10 mouse cellular contexts compared by ENCODE assay signal in the genomic region with DNA sequence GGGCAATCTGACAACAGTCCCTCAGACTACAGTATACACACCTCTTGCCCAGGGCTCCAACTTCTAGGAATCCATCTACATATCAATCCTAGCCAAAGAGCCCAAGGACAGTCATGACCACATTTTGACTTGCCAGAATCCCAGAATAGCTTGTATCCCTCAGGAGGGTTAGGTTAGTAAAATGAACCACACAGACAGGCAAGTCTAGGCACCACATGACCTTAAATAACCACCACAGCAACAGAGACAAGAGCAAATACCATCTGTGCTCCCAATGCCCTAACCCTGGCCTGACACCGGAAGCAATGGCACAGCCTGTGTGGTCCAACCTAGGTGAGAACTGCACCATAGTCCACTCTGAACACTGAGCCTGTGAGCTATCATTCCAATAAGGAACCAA. TPM values are rescaled to one million over a fixed set of nuclear protein-coding genes. Genes with fewer than 3 reads are reported as not detected.
A peak's percentile ranks its signal among the peaks of the same experiment; 100 is the strongest.
DNase-seq lines count a peak whose midpoint lies in the region; ATAC-seq and TF ChIP-seq lines count a peak whose summit lies in the region.
"Had no signal": no experiment of that assay in that cellular context is flagged by ENCODE, and none has a peak within 500 bp of the region (broad histone marks: within the 10 kb centered on the region; RNA-seq: fewer than 3 reads in every experiment).

No protein-coding gene starts in this region.

- H3K9me3 ChIP-seq in midbrain, embryonic 11.5 days (ENCODE audit: control insufficient read depth, low read length) = no peaks in the 10 kb centered on the region
- H3K9me3 ChIP-seq in midbrain, embryonic 16.5 days (replicated peaks; ENCODE audit: control insufficient read depth, low read length, poor library complexity, severe bottlenecking) = no peaks in the 10 kb centered on the region
- no peaks in the 10 kb centered on the region for H3K9me3 ChIP-seq in forebrain, postnatal 0 days (ENCODE audit: low read length)

- no peak overlapping the region for H3K9ac ChIP-seq in midbrain, embryonic 11.5 days (ENCODE audit: low read length)
- no peak overlapping the region for H3K9ac ChIP-seq in midbrain, embryonic 16.5 days (ENCODE audit: low read depth, low read length)
- H3K9ac ChIP-seq in forebrain, postnatal 0 days = no peak overlapping the region

- no peaks in the 10 kb centered on the region for H3K27me3 ChIP-seq in midbrain, embryonic 11.5 days (ENCODE audit: control insufficient read depth, insufficient read depth, low read length)
- no peaks in the 10 kb centered on the region for H3K27me3 ChIP-seq in midbrain, embryonic 16.5 days (ENCODE audit: control insufficient read depth, insufficient read depth, low read depth, low read length)
- no peaks in the 10 kb centered on the region for H3K27me3 ChIP-seq in forebrain, postnatal 0 days (ENCODE audit: insufficient read depth, low read length)

- WGBS in midbrain, embryonic 11.5 days = 88% methylated on average over 1 of the region's 1 CpGs
- whole genome bisulfite sequencing in midbrain, embryonic 16.5 days = 93% methylated on average over 1 of the region's 1 CpGs
- WGBS in forebrain, postnatal 0 days = 91% methylated on average over 1 of the region's 1 CpGs

- TF ChIP-seq CTCF in gastrocnemius, adult 2 months (IDR thresholded peaks at IDR 0.05) = no peak
- no peak for TF ChIP-seq CTCF in forebrain, postnatal 0 days (IDR thresholded peaks at IDR 0.05; ENCODE audit: low read depth)

- peak overlapping the region; percentile 97 for H3K27ac ChIP-seq in gastrocnemius, adult 2 months
- no peak overlapping the region for H3K27ac ChIP-seq in midbrain, embryonic 11.5 days (ENCODE audit: low read depth, low read length)
- H3K27ac ChIP-seq in midbrain, embryonic 16.5 days (ENCODE audit: low read length) = no peak overlapping the region
- no peak overlapping the region for H3K27ac ChIP-seq in forebrain, postnatal 0 days (ENCODE audit: low read depth, low read length)

- peaks cover 23% of the 10 kb centered on the region for H3K4me1 ChIP-seq in midbrain, embryonic 11.5 days (ENCODE audit: control insufficient read depth, insufficient read depth, low read length)
- H3K4me1 ChIP-seq in midbrain, embryonic 16.5 days (ENCODE audit: control insufficient read depth, insufficient read depth, low read length) = peaks cover 30% of the 10 kb centered on the region
- peaks cover 26% of the 10 kb centered on the region for H3K4me1 ChIP-seq in forebrain, postnatal 0 days (ENCODE audit: insufficient read depth)

- intact Hi-C loops in gastrocnemius, adult 2 months (cut with DNase I) = loop anchor here (5.0 kb wide), 1 partner anchor 34 kb away; the partner anchor contains the start of gene Ep400
- intact Hi-C loops in gastrocnemius, postnatal 14 days (cut with DNase I; ENCODE audit: low total_unique reads) = no loop called here
- intact Hi-C loops in left cerebral cortex, postnatal 36 days (cut with DNase I) = no loop called here

- H3K4me2 ChIP-seq in midbrain, embryonic 11.5 days = no peak overlapping the region
- no peak overlapping the region for H3K4me2 ChIP-seq in midbrain, embryonic 16.5 days (ENCODE audit: low read length)
- peak overlapping the region; percentile 96; the same call in 1 of the 2 replicates for H3K4me2 ChIP-seq in forebrain, postnatal 0 days (ENCODE audit: low read depth)

- 0 out of 2 replicates have a peak, but pooled peaks cover 8% of the 10 kb centered on the region for H3K36me3 ChIP-seq in midbrain, embryonic 11.5 days (ENCODE audit: control insufficient read depth, insufficient read depth, low read length)
- no peaks in the 10 kb centered on the region; the same call in 1 of the 2 replicates for H3K36me3 ChIP-seq in midbrain, embryonic 16.5 days (ENCODE audit: control insufficient read depth, insufficient read depth, low read length)
- peaks cover 18% of the 10 kb centered on the region for H3K36me3 ChIP-seq in forebrain, postnatal 0 days (ENCODE audit: insufficient read depth)

- no peak for ATAC-seq in midbrain, embryonic 11.5 days (ENCODE audit: low FRiP score)
- no peak for ATAC-seq in midbrain, embryonic 16.5 days
- ATAC-seq in forebrain, postnatal 0 days = no peak

- H3K4me3 ChIP-seq in gastrocnemius, adult 2 months = peak overlapping the region; percentile 96
- no peak overlapping the region for H3K4me3 ChIP-seq in midbrain, embryonic 11.5 days (ENCODE audit: low read depth, low read length)
- no peak overlapping the region for H3K4me3 ChIP-seq in midbrain, embryonic 16.5 days (ENCODE audit: low read depth, low read length)
- H3K4me3 ChIP-seq in forebrain, postnatal 0 days (ENCODE audit: low read depth, low read length) = no peak overlapping the region

- no peak for DNase-seq in gastrocnemius, adult 2 months
- no peak for DNase-seq in gastrocnemius, postnatal 14 days
- DNase-seq in midbrain, embryonic 11.5 days (ENCODE audit: low spot score, missing footprints) = peak; percentile 51
- DNase-seq in forebrain, postnatal 0 days = no peak
- peak; percentile 69 for DNase-seq in skeletal muscle tissue, adult 2 months (ENCODE audit: low read depth, low spot score)
- no peak for DNase-seq in left cerebral cortex, postnatal 36 days (ENCODE audit: low spot score in 2 of 2)
- DNase-seq: gastrocnemius, postnatal 10 days; kidney, adult 9 months; right cerebral cortex, adult 18-20 months had no signal

RNA-seq across cellular contexts. Expression of gene Ulk1, which starts 3.2 kb away (rescaled TPM):
- total RNA-seq in gastrocnemius, adult 2 months (2021) = 10 to 100 TPM; 49.1 to 70.6 TPM
- 10 to 100 TPM; 26.0 to 37.2 TPM for total RNA-seq in gastrocnemius, postnatal 14 days (2021)
- polyA plus RNA-seq in midbrain, embryonic 11.5 days (2014; fragmentation: Nextera tagmentation; extraction: Ambion mirVana) = 28.1 and 36.1 TPM in 2 replicates
- 29.9 and 31.5 TPM in 2 replicates for polyA plus RNA-seq in midbrain, embryonic 16.5 days (2015; fragmentation: Nextera tagmentation; extraction: Ambion mirVana)
- 49.8 and 65.9 TPM in 2 replicates for total RNA-seq in forebrain, postnatal 0 days (2014; rRNA removed)
- polyA plus RNA-seq in forebrain, postnatal 0 days (2015; fragmentation: Nextera tagmentation; extraction: Ambion mirVana) = 16.8 and 20.8 TPM in 2 replicates
- total RNA-seq in left cerebral cortex, postnatal 36 days (2021) = 10 to 100 TPM; 64.9 to 80.5 TPM

RNA-seq across cellular contexts. Expression of gene Pus1, which starts 26.2 kb away (rescaled TPM):
- 10 to 100 TPM in 1 of 2 experiments, 1 to 10 TPM in 1; 8.7 to 13.8 TPM for total RNA-seq in gastrocnemius, adult 2 months (2021)
- 10 to 100 TPM; 12.1 to 15.6 TPM for total RNA-seq in gastrocnemius, postnatal 14 days (2021)
- 14.9 and 16.5 TPM in 2 replicates for polyA plus RNA-seq in midbrain, embryonic 11.5 days (2014; fragmentation: Nextera tagmentation; extraction: Ambion mirVana)
- 18.2 and 18.6 TPM in 2 replicates for polyA plus RNA-seq in midbrain, embryonic 16.5 days (2015; fragmentation: Nextera tagmentation; extraction: Ambion mirVana)
- 13.5 and 14.2 TPM in 2 replicates for total RNA-seq in forebrain, postnatal 0 days (2014; rRNA removed)
- 16.8 and 17.4 TPM in 2 replicates for polyA plus RNA-seq in forebrain, postnatal 0 days (2015; fragmentation: Nextera tagmentation; extraction: Ambion mirVana)
- total RNA-seq in left cerebral cortex, postnatal 36 days (2021) = 10 to 100 TPM; 21.6 to 21.8 TPM

RNA-seq across cellular contexts. Expression of gene Hscb, which starts 32.9 kb away (rescaled TPM):
- 10 to 100 TPM; 14.1 to 19.4 TPM for total RNA-seq in gastrocnemius, adult 2 months (2021)
- 10 to 100 TPM; 10.1 to 10.5 TPM for total RNA-seq in gastrocnemius, postnatal 14 days (2021)
- polyA plus RNA-seq in midbrain, embryonic 11.5 days (2014; fragmentation: Nextera tagmentation; extraction: Ambion mirVana) = 21.0 and 25.0 TPM in 2 replicates
- polyA plus RNA-seq in midbrain, embryonic 16.5 days (2015; fragmentation: Nextera tagmentation; extraction: Ambion mirVana) = 7.7 and 8.7 TPM in 2 replicates
- 10.8 and 16.0 TPM in 2 replicates for total RNA-seq in forebrain, postnatal 0 days (2014; rRNA removed)
- polyA plus RNA-seq in forebrain, postnatal 0 days (2015; fragmentation: Nextera tagmentation; extraction: Ambion mirVana) = 11.2 and 11.9 TPM in 2 replicates
- total RNA-seq in left cerebral cortex, postnatal 36 days (2021) = 10 to 100 TPM; 11.3 to 13.5 TPM

RNA-seq across cellular contexts. Expression of gene Chek2, which starts 33.1 kb away (rescaled TPM):
- 1 to 10 TPM in 1 of 2 experiments, under 1 TPM in 1; 0.92 to 1.1 TPM for total RNA-seq in gastrocnemius, adult 2 months (2021)
- total RNA-seq in gastrocnemius, postnatal 14 days (2021) = 1 to 10 TPM; 2.1 to 2.4 TPM
- 26.8 and 28.5 TPM in 2 replicates for polyA plus RNA-seq in midbrain, embryonic 11.5 days (2014; fragmentation: Nextera tagmentation; extraction: Ambion mirVana)
- polyA plus RNA-seq in midbrain, embryonic 16.5 days (2015; fragmentation: Nextera tagmentation; extraction: Ambion mirVana) = 4.4 and 4.5 TPM in 2 replicates
- 2.9 and 3.8 TPM in 2 replicates for total RNA-seq in forebrain, postnatal 0 days (2014; rRNA removed)
- 3.4 and 4.3 TPM in 2 replicates for polyA plus RNA-seq in forebrain, postnatal 0 days (2015; fragmentation: Nextera tagmentation; extraction: Ambion mirVana)
- 1 to 10 TPM in 1 of 2 experiments, under 1 TPM in 1; 0.99 to 1.6 TPM for total RNA-seq in left cerebral cortex, postnatal 36 days (2021)

RNA-seq across cellular contexts. Expression of gene Ep400, which starts 36.2 kb away (rescaled TPM):
- total RNA-seq in gastrocnemius, adult 2 months (2021) = 10 to 100 TPM; 20.2 to 22.9 TPM
- 10 to 100 TPM; 29.4 to 34.3 TPM for total RNA-seq in gastrocnemius, postnatal 14 days (2021)
- polyA plus RNA-seq in midbrain, embryonic 11.5 days (2014; fragmentation: Nextera tagmentation; extraction: Ambion mirVana) = 40.0 and 40.2 TPM in 2 replicates
- 51.6 and 52.6 TPM in 2 replicates for polyA plus RNA-seq in midbrain, embryonic 16.5 days (2015; fragmentation: Nextera tagmentation; extraction: Ambion mirVana)
- 60.8 and 66.4 TPM in 2 replicates for total RNA-seq in forebrain, postnatal 0 days (2014; rRNA removed)
- polyA plus RNA-seq in forebrain, postnatal 0 days (2015; fragmentation: Nextera tagmentation; extraction: Ambion mirVana) = 25.2 and 37.4 TPM in 2 replicates
- 100 to 1,000 TPM in 1 of 2 experiments, 10 to 100 TPM in 1; 95.6 to 101 TPM for total RNA-seq in left cerebral cortex, postnatal 36 days (2021)

Comparison
In these comparisons a context has a peak if more than half of its experiments do, and no peak if none do; other contexts are left out.
1. DNase-seq: peak in midbrain, embryonic 11.5 days (single experiment) and skeletal muscle tissue, adult 2 months (single experiment); none in gastrocnemius, adult 2 months (single experiment), gastrocnemius, postnatal 14 days (single experiment), forebrain, postnatal 0 days (single experiment) and left cerebral cortex, postnatal 36 days (0 of 2).